Mouse (Mus musculus) common myeloid progenitor, adult 5-6 weeks (primary cell): ENCODE data around the gene Tle6. TPM values are rescaled to one million over a fixed set of nuclear protein-coding genes. Genes with fewer than 3 reads are reported as not detected.

Experiments
- ATAC-seq: replicated peaks from 2 replicates; pipeline ENCODE4 v1.8.0; 2016; ENCODE audit warnings: low read depth, mild to moderate bottlenecking, moderate TSS enrichment, inconsistent platforms; ENCODE audit not compliant: poor library complexity, severe bottlenecking
- total RNA-seq: library from RNA; stranded (forward); fragments of 200-1000, 187-1606 nt; gene quantifications from 2 replicates; pipeline ENCODE4 v1.2.3, GENCODE M21; 2017

The Tle6 gene
- total RNA-seq, 1 experiment from 2014 or later, result 26.1 TPM

DNA sequence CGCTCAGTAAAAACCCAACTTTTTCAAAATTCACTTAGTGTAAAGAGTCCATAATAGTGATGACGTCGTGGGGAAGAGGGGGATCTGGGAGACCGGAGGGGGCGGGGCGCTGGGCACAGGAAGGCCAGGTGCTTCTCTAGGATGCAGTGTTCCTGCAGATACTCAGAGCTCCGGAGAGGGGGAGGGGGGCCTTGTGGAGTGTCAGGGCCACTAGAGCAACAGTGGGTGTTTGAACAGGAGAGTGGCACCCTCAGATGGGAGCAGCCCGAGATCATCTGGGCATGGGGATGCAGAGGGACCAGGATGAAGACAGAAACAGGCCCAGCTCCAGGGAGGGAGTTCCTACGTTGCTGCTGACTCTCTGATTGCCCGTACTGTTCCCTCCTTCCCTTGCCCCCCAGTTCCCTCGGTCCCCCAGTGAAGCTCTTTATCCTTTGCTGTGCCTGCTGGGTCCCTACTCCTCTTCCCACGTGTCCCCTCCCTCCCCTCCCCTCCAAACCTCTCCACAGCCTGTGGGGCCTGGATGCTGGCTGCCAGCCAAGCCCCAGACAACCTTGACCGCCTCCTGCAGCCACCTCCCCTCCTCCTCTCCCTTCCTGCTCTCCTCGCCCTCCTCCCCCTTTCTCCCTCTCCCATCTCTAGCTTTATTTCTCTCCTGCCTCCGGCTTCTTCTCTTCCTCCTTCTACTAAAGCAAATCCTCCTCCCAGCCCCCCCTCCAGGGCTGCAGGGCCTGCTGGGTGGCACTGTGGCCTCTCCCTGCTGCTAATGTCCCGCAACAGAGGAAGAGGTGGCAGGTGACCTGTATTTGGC is 32.3 kb downstream of the Tle6 start:
- no peak for ATAC-seq

DNA sequence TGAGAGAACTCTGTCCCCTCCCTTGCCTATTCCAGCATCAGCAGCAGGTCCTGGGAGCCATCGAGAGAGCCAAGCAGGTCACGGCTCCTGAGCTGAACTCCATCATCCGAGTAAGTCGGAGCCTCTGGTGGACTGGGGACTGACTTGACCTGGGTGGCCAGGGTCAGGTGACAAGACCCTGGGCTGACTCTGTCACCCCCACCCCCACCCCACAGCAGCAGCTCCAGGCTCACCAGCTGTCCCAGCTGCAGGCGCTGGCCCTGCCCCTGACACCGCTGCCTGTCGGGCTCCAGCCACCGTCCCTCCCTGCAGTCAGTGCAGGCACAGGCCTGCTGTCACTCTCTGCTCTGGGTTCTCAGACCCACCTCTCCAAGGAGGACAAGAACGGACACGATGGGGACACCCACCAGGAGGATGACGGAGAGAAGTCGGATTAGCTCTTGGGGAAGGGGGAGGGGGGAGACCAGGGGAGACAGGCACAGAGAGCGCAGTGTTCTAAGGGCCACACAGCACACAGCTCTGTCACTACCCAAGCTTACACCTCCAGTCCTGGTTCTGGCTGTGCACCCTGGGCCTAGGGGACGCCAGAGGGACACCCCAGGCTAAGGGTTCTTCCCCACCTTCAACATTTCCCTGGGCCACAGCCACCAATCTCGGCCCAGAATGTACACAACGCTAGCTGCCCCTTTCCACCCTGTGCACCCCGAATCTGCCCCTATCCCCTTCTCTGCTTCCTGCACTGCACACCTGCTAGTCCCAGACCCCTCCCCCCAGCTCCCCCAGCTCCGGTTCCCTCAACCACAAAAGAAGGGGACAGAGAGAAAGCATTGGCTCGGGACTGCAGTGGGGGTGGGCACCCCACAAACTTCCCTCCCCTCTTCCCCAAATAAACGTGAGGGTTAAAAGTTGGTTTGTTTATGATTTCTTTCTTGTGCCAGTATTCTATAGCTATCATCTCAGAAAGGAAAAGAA is 35.3 kb downstream of the Tle6 start:
- no peak for ATAC-seq

DNA sequence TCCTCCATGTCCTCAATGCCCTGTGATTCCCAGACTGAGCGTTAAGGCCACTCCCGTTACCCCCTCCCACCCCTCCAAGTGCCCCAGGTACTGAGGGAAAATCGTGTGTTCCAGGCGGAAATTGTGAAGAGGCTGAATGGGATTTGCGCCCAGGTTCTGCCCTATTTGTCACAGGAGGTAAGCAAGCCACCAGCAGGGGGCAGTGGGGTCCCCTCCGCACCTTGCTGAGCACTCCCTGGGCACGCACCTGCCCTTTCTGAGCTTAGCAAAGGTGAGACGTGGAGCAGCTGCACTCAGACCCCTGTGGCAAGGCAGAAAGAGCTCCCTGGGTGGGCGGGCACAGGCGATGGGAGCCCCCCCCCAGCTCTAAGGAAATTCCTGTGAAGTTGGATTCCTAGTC is 36.1 kb downstream of the Tle6 start:
- no peak for ATAC-seq

DNA sequence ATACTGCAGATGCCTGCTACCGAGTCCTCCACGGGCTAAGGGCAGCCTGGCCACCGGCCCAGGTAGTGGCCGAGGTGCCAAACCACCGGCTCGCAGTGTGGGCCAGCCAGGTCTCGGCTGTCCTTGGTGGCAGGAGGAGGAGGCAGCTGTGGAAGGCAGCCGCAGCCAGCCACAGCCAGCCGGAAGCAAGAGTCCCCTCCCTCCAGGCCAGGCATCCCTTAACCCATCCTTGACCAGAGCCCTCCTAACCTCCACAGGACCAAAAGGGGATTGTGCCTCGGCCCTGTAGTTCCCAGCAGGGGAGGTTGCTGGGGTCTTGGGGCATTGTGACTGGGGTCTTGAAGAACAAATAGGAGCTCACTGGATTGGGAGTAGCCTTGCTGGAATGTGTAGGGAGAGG is 36.7 kb downstream of the Tle6 start:
- ATAC-seq, result no peak

DNA sequence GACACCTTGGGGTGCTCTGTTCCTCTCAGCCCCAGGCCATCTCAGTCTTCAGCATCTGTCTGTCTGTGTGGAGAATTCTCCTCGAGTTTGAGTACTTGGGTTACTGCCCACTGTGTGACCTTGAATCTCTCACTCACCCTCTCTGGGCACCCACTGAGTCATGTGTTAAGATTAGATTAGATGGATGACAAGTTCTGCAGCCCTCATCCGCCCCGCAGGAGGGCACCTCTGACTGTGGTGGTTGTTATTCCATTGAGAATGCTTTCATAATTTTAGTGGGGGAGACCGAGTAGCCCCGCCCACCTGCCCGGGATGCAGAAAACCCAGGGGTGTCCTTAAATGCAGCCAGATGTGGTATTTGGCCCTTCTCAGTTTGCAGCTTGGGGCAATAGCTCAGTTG is 37.4 kb downstream of the Tle6 start:
- ATAC-seq, result no peak

DNA sequence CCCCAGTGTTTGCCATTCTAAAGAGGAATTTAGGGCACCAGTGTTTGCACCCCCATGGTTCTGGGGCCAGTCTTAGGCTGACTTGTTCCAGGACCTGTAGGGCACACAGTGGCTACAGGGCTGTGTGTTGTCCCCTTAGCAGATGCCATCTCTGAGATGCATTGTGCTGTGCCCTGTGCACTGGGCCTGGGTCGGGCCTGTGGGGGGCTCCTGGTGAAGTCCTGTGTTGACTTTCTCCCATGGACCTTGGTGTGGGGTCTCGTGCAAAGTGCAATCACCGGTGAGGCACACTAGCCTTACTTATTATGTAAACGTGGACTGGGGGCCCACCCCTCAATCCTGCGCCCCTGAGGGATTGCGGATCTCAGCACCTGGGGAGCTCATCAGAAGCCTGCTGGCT is 38.5 kb downstream of the Tle6 start:
- ATAC-seq, result no peak

DNA sequence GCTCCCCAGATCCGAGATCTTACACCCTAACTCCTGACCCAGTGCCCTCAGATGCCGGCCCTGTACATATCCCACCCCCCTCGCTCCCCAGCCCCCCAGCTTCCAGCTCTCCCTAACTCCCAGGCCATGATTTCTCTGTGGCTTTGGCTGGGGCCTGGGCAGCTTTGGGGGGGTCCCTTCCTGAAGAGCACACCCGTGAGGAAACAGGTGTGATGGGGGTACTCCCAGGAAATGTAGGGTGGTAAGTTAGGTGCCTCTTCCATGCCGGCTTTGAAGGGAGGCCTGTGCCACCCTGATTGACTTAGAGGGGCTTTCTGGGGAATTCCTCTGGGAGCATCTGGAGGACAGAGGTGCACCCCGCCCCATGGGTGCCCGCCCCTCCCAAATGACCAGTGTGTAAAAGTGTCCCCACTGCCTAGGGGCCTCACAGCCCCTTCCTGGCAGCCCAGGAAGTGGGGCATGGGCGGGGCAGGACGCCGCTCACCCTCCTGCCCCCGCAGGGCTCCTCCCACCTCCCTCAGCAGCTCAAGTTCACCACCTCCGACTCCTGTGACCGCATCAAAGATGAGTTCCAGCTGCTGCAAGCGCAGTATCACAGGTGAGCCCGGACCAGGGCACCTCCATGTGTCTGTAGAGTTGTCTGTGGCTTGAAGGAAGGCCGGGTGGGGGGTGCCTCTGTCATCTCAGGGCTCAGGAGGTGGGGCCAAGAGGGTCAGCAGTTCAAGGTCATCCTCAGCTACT is 40.0 kb downstream of the Tle6 start:
- peak; percentile 61 for ATAC-seq

DNA sequence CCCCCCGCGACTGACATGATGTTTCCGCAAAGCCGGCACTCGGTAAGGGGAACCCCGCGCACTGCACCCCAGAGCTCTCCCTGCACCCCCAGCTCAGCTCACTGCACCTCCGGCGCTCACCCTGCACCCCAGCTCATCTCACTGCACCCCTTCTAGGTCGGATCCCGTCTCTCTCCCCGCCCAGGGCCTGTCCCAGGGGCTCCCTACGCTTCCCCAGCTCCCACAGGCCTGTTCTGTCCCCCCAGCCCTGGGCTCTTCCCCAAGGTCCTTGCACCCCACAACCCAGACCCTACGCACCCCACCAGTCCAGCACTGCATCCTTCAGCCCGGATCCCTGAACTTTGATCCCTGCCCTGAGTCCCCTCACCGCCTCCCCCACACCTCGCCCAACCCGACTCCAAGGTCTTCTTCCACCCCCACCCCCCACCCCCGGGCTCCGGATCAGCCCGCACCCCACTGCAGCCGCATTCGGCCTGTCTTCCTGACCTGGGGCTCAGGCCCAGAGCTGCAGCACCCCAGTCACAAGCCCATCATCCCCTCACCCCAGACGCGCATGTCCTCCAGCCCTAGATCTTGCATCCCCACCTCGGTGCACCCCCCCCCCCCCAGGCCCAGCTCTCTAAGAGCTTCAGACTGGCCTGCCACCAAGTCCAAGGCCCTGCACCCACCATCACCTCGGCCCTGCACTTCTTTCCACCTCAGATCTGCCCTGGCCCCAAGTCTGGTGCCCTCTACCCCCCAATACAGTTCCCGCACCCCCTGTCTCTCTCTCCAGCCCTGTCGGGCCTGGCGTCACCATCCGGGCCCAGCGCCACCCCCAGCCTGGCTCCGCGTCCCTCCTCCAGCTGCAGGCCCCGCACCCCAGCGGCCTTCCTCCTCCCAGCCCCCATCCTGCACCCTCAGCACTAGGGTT is 41.0 kb downstream of the Tle6 start:
- ATAC-seq, result peak; percentile 51

DNA sequence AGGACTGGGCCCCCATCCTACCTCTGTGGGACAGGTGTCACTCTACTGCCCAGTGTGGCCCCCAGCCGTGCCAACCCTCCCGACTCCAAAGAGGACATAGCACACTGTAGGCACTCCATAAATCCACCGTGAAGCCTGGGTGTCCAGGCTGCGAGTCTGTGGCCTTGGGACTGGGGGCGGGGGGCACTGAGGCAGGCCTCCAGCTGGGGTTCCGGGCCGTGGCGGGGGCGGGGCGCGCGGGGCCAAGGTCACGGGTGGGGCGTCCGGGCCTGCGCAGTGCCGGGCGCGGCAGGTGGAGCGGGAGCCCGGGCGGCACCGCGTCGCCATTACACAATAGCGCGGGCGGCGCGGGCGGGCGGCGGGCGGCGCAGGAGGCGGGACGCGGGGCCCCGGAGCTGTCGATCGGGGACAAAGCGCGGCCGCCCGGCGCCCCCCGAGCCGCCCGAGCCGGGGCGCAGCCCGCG is 41.7 kb downstream of the Tle6 start, which contains the start of gene Aes:
Gene Aes, plus strand, starts transcription at position 326 of the 464 bp plus-strand sequence.
- ATAC-seq, result no peak; the same call in 1 of the 2 replicates

DNA sequence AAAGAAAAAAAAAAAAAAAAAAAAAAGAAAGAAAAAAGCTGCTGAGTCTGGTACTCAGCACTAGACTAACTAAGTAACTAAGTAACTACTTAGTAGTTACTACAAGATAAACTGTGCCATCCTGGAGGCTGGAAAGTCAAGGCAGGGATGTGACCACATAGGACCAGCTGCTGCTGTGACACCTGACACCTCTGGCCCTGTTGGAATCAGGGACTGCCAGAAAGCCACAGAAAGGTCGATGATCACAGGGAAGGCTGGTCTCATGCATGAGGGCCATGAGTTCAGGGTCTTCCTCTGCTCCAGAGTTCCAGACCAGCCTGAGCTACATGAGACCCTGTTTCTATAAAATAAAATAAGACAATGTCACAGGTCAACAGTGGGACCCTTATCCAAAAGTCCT is 43.4 kb downstream of the Tle6 start:
- ATAC-seq, result no peak

DNA sequence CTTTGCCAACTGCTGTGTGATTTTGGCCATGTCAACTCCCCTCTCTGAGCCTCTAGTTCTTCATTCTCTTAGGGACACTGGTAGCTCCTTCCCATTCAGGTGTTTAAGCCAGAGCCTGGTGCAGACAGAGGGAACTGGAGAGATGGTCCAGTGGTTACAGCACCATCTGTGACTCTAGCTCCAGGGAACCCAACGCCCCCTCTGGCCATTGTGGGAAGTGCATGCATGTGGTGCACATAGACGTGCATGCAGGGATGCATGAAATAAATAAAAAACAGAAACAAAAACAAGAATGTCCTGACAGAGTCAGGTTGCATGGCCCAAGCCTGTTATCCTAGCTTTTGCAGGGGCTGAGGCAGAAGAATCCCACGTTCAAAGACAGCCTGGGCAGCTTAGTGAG is 44.6 kb downstream of the Tle6 start:
- ATAC-seq, result no peak

DNA sequence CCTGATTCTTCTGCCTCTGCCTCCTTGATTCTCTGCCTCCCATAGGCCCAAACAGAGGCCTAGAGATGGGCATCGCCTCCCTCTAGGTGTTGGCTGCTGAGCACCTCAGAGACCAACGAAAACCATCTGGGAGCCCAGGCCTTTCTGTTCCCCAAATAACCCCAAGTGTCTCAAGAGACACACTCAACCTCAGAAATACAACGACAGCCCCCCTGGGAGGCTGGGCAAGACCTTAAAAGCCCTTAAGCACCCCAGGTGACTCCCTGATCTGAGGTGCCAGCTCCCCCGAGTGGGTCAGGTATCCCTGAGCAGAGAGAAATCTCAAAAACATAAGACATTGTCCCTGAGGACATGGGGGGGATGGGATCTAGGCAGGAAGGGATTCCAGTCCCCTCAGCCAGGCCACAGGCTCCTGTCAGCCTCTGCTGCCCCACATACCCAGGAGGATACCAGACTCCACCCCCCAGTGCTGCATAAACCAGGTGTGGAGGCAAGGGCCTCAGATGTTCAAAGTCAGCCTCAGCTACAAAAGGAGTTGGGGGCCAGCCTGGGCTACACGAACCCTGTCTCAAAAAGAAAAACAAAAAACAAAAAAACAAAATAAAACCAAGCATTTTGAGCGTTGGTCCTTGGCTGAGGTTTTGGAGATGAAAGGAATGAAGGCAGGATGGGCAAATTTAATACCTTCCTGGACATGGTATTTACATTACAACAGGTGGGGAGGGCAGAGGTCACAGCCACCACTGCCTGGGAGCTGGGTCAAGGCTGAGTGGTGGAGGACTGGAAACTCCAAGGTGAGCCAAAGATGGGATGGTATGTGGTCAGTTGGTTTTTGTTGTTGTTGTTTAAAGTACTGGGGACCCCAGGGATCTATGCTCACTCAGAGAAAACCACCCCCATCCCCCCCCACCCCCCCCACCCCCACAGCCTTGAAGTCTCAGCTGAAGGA is 46.8 kb downstream of the Tle6 start:
- no peak for ATAC-seq

DNA sequence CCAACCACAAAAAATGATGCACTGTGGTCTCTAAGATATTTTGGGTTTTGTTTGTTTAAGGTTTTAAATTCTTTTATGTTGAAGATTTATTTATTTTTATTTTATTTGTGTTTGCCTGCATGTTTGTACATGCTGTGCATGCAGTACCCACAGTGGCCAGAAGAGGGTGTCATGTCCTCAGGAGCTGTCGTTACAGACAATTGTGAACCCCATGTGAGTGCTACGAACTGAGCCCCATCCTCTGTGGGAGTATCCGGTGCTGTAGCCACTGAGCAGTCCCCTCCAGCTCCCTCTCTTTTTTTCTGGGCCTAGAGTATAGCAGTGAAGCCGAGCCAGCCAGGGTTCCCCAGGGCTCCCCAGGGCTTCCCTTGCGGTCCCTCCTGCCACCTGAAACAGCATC is 47.6 kb downstream of the Tle6 start:
- no peak for ATAC-seq

DNA sequence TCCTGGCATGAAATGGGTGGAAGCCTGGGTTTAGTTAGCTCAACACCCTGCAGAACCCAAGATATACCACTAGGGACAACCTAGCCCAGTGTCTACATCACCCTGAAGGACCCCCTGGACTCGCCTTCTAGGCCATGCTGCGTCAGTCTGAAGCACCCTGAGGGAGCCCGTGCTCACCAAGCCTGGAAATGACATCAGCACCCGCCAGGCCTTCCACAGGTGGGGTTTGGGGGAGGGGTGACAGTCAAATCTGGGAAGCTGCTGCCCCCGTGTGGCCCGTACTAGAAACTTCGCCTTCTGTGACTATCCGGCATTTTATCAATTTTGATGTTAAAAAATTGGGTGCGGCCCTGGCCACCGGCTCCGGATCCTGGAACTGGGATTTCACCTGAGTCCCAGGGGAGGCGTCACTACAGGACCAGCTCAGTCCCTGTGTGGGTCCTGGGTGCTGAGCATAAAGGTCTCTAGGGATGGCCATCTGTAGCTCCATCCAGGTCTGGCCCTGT is 49.2 kb downstream of the Tle6 start:
- ATAC-seq, result peak; percentile 79

DNA sequence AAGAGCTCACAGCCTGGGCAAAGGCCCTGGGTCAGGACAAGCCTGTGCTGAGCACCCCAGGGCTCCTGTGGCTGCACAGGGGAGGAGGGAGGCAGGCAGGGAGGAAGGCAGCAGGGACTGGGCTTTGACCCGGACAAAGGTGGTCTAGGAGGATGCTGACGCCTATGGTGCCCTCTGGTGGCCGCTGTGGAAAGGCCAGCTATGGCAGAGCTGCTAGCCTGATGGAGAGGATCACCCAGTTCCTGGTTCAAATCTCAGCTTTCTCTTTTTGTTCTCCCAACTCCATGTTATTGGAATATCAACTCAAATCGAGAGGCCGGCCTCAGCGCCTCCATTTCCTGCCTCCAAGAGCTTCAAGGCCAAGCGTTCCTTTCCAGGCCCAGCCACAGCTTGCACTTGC is 50.6 kb downstream of the Tle6 start:
- ATAC-seq, result peak; percentile 51

DNA sequence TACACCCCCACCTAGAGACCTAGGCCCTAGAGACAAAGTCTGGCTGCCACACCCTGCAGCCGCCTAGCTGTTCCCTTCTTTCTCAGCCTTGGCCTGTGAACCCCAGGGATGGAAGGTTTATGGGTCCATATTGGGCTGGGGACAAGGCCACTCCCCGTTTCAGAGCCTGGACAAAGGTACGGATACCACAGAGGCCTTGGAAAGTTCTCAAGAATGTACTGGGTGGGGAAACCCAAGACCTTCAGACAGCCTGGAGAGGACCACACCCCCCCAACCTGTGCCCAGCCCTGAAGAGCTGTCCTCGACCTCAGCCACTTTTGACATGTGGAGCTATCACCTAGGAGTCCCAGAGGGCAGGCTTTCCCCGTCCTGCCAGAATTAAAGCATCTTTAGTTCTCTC is 51.9 kb downstream of the Tle6 start:
- ATAC-seq, result no peak

DNA sequence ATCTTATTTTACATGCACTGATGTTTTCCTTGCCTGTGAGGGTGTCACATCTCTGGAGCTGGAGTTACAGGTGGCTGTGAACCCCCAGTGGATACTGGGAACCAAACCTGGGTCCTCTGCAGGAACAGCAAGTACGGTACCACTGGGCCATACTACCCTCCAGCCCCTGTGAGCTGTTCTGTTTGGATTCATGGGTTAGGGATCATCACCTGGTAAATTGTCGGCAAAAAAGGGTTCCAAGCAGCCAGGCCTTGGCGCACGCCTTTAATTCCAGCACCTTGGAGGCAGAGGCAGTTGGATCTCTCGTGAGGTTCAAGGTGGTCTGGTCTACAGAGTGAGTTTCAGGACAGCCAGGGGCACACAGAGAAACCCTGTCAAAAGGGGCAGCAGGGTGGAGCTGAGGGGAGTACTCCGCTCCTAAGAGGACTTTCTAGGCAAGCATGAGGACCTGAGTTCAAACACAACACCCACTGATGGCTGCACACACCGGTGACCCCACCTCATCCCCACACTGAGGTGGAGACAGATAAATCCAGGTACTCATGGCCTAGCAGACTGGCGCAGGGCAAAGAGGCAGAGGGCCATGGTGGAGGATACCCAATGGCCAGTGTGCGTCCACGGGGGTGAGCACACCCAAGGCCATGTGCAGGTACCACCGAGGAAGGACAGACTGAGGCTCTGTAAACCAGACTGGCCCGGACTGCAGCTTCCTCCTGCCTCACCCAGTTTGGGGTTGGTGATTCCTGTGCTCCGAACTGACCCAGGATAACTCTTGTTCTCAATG is 53.9 kb downstream of the Tle6 start:
- ATAC-seq, result no peak
